Mouse (Mus musculus): ENCODE results near the gene Pask. TPM values are rescaled to one million over a fixed set of nuclear protein-coding genes. Genes with fewer than 3 reads are reported as not detected.
"Not testable (repeated sequence)": the region's sequence is repeated elsewhere in the genome, so short reads cannot be mapped to it uniquely, and the experiment has no call there.

Pask gene
- polyA plus RNA-seq, 1 experiment from 2014 or later = 6.0 TPM

- H3K36me3 ChIP-seq (ENCODE audit: insufficient read depth, low read length) = peaks cover 40% of the 10 kb centered on the region
- 86% methylated on average over 3 of the region's 3 CpGs for WGBS
These were observed 16.8 kb downstream of the Pask start for GRCm38 (mm10) chr1:93326446-93326845.

GRCm38 (mm10) chr1:93323973-93324372, 19.3 kb downstream of the Pask start:
- Histone ChIP-seq H3K9ac (ENCODE audit: low read depth, low read length) (no peak overlapping the region), H3K4me2 (ENCODE audit: low read length) (no peak overlapping the region), H3K27me3 (ENCODE audit: insufficient read depth, low read length) (no peaks in the 10 kb centered on the region), H3K9me3 (replicated peaks; ENCODE audit: low read length) (no peaks in the 10 kb centered on the region), H3K36me3 (ENCODE audit: insufficient read depth, low read length) (peaks cover 55% of the 10 kb centered on the region), H3K4me3 (replicated peaks; ENCODE audit: low read depth, low read length) (no peak overlapping the region), H3K4me1 (replicated peaks; ENCODE audit: insufficient read depth, low read length) (no peaks in the 10 kb centered on the region), H3K27ac (no peak overlapping the region)
- ATAC-seq (replicated peaks; ENCODE audit: low FRiP score, low read depth) (no peak), DNase-seq (ENCODE audit: low spot score) (no peak)
- 87% methylated on average over 6 of the region's 6 CpGs for WGBS
- no peak for TF ChIP-seq CTCF (IDR thresholded peaks at IDR 0.05; ENCODE audit: low read depth)

More at GRCm38 (mm10) chr1:93326446-93326845, 16.8 kb downstream of the Pask start:
- no peak for TF ChIP-seq CTCF (IDR thresholded peaks at IDR 0.05; ENCODE audit: low read depth)
- Histone ChIP-seq H3K4me1 (replicated peaks; ENCODE audit: insufficient read depth, low read length) (no peaks in the 10 kb centered on the region), H3K4me2 (ENCODE audit: low read length) (no peak overlapping the region), H3K4me3 (replicated peaks; ENCODE audit: low read depth, low read length) (no peak overlapping the region), H3K27ac (no peak overlapping the region), H3K9me3 (replicated peaks; ENCODE audit: low read length) (no peaks in the 10 kb centered on the region), H3K27me3 (ENCODE audit: insufficient read depth, low read length) (no peaks in the 10 kb centered on the region), H3K9ac (ENCODE audit: low read depth, low read length) (no peak overlapping the region)
- no peak for DNase-seq (ENCODE audit: low spot score)
- 0 out of 2 replicates have a peak, but pooled peaks have one; percentile 61 for ATAC-seq (replicated peaks; ENCODE audit: low FRiP score, low read depth)

GRCm38 (mm10) chr1:93305581-93306337, 37.5 kb downstream of the Pask start, which contains the start of gene Mterf4:
Gene Mterf4 (minus strand): TSS chr1:93305915.
- Histone ChIP-seq H3K27ac (no peak within 1 kb of the TSS), H3K9me3 (replicated peaks; ENCODE audit: low read length) (no peaks in the 10 kb centered on the region), H3K36me3 (ENCODE audit: insufficient read depth, low read length) (peaks cover 15% of the 10 kb centered on the region), H3K4me1 (replicated peaks; ENCODE audit: insufficient read depth, low read length) (0 out of 2 replicates have a peak, but pooled peaks cover 6% of the 10 kb centered on the region), H3K4me2 (ENCODE audit: low read length) (peak within 1 kb of the TSS; percentile 64), H3K4me3 (replicated peaks; ENCODE audit: low read depth, low read length) (peak within 1 kb of the TSS; percentile 73), H3K27me3 (ENCODE audit: insufficient read depth, low read length) (no peaks in the 10 kb centered on the region), H3K9ac (ENCODE audit: low read depth, low read length) (peak within 1 kb of the TSS; percentile 73)
- 8% methylated on average over 36 of the region's 36 CpGs for WGBS
- DNase-seq (ENCODE audit: low spot score) = peak; percentile 91
- ATAC-seq (replicated peaks; ENCODE audit: low FRiP score, low read depth) = peak; percentile 93
- no peak for TF ChIP-seq CTCF (IDR thresholded peaks at IDR 0.05; ENCODE audit: low read depth)

- H3K4me1 ChIP-seq (replicated peaks; ENCODE audit: insufficient read depth, low read length) = 0 out of 2 replicates have a peak, but pooled peaks cover 6% of the 10 kb centered on the region
- H3K36me3 ChIP-seq (ENCODE audit: insufficient read depth, low read length) = peaks cover 53% of the 10 kb centered on the region
- H3K9ac ChIP-seq (ENCODE audit: low read depth, low read length) = no peak overlapping the region
- no peak for ATAC-seq (replicated peaks; ENCODE audit: low FRiP score, low read depth)
- no peaks in the 10 kb centered on the region for H3K27me3 ChIP-seq (ENCODE audit: insufficient read depth, low read length)
- no peak for DNase-seq (ENCODE audit: low spot score)
- H3K4me3 ChIP-seq (replicated peaks; ENCODE audit: low read depth, low read length) = no peak overlapping the region
- H3K9me3 ChIP-seq (replicated peaks; ENCODE audit: low read length) = no peaks in the 10 kb centered on the region
- no peak for TF ChIP-seq CTCF (IDR thresholded peaks at IDR 0.05; ENCODE audit: low read depth)
- H3K4me2 ChIP-seq (ENCODE audit: low read length) = no peak overlapping the region
- 85% methylated on average over 3 of the region's 3 CpGs for WGBS
- H3K27ac ChIP-seq = no peak overlapping the region
These were observed 42.7 kb downstream of the Pask start for GRCm38 (mm10) chr1:93300578-93300977.

- Histone ChIP-seq H3K4me3 (replicated peaks; ENCODE audit: low read depth, low read length) (no peak overlapping the region), H3K27ac (no peak overlapping the region), H3K9me3 (replicated peaks; ENCODE audit: low read length) (no peaks in the 10 kb centered on the region), H3K4me2 (ENCODE audit: low read length) (no peak overlapping the region), H3K27me3 (ENCODE audit: insufficient read depth, low read length) (no peaks in the 10 kb centered on the region), H3K36me3 (ENCODE audit: insufficient read depth, low read length) (peaks cover 55% of the 10 kb centered on the region), H3K4me1 (replicated peaks; ENCODE audit: insufficient read depth, low read length) (0 out of 2 replicates have a peak, but pooled peaks cover 2% of the 10 kb centered on the region), H3K9ac (ENCODE audit: low read depth, low read length) (no peak overlapping the region)
- 87% methylated on average over 4 of the region's 4 CpGs for WGBS
- DNase-seq (ENCODE audit: low spot score) = no peak
- ATAC-seq (replicated peaks; ENCODE audit: low FRiP score, low read depth) = no peak
- no peak for TF ChIP-seq CTCF (IDR thresholded peaks at IDR 0.05; ENCODE audit: low read depth)
These were observed 43.5 kb downstream of the Pask start for GRCm38 (mm10) chr1:93299791-93300190.

GRCm38 (mm10) chr1:93294491-93294890, 48.8 kb downstream of the Pask start:
- not testable (repeated sequence) for H3K4me3 ChIP-seq (replicated peaks; ENCODE audit: low read depth, low read length); H3K4me1 ChIP-seq (replicated peaks; ENCODE audit: insufficient read depth, low read length); H3K27me3 ChIP-seq (ENCODE audit: insufficient read depth, low read length); H3K4me2 ChIP-seq (ENCODE audit: low read length); H3K9ac ChIP-seq (ENCODE audit: low read depth, low read length); DNase-seq (ENCODE audit: low spot score); H3K9me3 ChIP-seq (replicated peaks; ENCODE audit: low read length); ATAC-seq (replicated peaks; ENCODE audit: low FRiP score, low read depth); H3K27ac ChIP-seq
- peaks cover 27% of the 10 kb centered on the region for H3K36me3 ChIP-seq (ENCODE audit: insufficient read depth, low read length)
- 76% methylated on average over 3 of the region's 3 CpGs for WGBS
